Mouse (Mus musculus): ENCODE data around the gene Kir3dl2. TPM values are rescaled to one million over a fixed set of nuclear protein-coding genes. Genes with fewer than 3 reads are reported as not detected.
"Not testable (repeated sequence)": the region's sequence is repeated elsewhere in the genome, so short reads cannot be mapped to it uniquely, and the experiment has no call there.

Kir3dl2 gene
- not detected in 2 replicates for polyA plus RNA-seq (2016; fragmentation: Nextera tagmentation; extraction: Ambion mirVana)

DNA sequence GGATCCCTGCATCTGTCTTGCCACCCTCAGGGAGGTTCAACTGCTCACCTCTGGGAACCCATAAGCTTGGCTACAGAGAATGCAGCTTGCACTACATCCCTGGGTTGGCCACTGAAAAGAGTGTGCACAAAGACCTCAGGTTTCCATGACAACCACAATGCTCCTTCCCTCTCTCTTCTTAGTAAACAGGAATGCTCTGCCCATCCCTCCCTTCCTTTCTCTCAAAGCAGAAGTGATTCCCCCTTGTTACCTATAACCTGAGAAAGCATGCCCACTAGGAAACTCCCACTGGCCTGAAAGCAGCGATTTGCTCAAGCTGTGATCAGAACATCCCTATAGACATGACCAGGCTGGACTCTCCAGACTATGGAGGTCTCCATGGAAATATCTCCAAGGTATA is at the start of gene Kir3dl2:
TSS of gene Kir3dl2 (minus strand) at position 101 of the 400 bp plus-strand sequence.
- not testable (repeated sequence) for H3K4me3 ChIP-seq; DNase-seq (ENCODE audit: low spot score); H3K4me1 ChIP-seq; H3K9me3 ChIP-seq; H3K27ac ChIP-seq; H3K27me3 ChIP-seq (ENCODE audit: insufficient read depth, poor library complexity, severe bottlenecking); H3K36me3 ChIP-seq
- 56% methylated on average over 1 of the region's 1 CpGs for WGBS

DNA sequence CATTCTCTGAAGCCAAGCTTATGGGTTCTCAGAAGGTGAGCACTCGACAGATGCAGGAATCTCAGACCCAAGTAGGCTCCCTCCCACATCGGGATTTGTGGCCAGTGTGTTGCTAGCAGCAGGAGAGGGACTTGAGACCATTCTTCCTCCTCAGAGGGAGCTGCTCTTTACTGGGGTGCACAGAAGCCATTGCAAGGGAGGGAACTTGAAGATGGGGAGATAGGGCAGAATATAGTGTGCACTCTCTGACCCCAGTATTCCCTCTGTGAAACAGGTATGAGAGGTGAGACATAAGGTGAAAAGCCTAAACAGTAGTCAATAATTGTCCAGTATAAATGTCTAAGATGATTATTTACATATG is 47.0 kb upstream of the Kir3dl2 start:
- no peak overlapping the region for H3K4me3 ChIP-seq
- WGBS: 42% methylated on average over 2 of the region's 2 CpGs
- no peak overlapping the region for H3K27ac ChIP-seq
- no peak for DNase-seq (ENCODE audit: low spot score)
- H3K36me3 ChIP-seq: no peaks in the 10 kb centered on the region
- H3K4me1 ChIP-seq: no peaks in the 10 kb centered on the region
- H3K27me3 ChIP-seq (ENCODE audit: insufficient read depth, poor library complexity, severe bottlenecking): no peaks in the 10 kb centered on the region
- H3K9me3 ChIP-seq: no peaks in the 10 kb centered on the region

DNA sequence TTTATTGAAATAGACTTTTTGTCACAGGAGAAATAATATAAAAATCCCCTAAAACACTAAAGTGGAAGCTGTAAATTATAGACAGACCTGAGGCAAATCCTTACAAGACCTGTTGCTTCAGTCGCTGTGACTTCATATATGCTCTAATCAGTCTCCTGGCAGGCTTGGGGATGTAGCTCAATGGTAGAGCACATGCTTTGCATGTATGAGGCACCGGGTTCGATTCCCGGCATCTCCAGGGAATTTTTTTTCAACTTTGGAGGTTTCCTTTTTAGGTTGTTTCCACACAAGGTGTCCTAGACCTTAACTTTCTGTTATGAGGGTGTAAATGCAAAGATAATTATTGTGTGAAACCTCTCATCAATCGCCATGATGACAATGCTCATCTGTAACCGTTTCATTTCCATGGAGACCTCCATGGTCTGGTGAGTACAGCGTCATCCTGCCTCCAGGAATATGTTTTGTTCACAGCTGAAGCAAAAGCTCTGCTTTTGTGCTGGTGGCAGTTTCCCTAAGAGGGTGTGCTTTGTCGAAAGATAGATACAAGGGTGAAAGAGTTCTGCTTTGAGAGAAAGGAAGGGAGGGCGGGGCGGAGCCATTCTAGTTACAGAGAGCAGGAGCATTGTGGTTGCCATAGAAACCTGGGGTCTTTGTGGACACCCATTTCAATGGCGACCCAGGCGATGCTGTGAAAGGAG is 46.5 kb upstream of the Kir3dl2 start, which contains the start of gene Tceal3:
TSS of gene Tceal3 (plus strand) at position 644 of the 698 bp plus-strand sequence.
- Histone ChIP-seq H3K36me3 (no peaks in the 10 kb centered on the region), H3K27me3 (ENCODE audit: insufficient read depth, poor library complexity, severe bottlenecking) (no peaks in the 10 kb centered on the region), H3K4me1 (no peaks in the 10 kb centered on the region), H3K4me3 (no peak within 1 kb of the TSS), H3K9me3 (no peaks in the 10 kb centered on the region), H3K27ac (no peak within 1 kb of the TSS)
- DNase-seq (ENCODE audit: low spot score): no peak
- 53% methylated on average over 12 of the region's 12 CpGs for WGBS

DNA sequence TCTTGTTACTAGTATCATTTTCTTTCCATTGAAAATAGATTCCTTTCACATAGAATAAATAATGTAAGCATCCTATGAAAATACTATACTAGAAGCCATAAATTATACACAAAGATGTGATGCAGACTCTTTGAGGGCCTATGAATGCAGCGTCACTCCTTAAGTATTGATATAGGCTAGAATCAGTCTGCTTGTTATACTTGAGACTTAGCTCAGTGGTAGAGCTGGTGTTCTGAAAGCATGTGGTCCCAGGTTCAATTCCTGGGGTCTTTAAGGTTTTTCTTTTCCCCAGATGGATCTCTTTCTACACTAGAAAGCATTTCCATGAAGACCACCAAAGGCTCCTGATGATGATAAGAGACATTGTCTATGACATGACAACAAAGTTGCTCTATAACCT is 40.8 kb upstream of the Kir3dl2 start:
- no peak overlapping the region for H3K27ac ChIP-seq
- H3K4me1 ChIP-seq: no peaks in the 10 kb centered on the region
- WGBS: 92% methylated on average over 1 of the region's 1 CpGs
- DNase-seq (ENCODE audit: low spot score): no peak
- H3K36me3 ChIP-seq: no peaks in the 10 kb centered on the region
- no peaks in the 10 kb centered on the region for H3K27me3 ChIP-seq (ENCODE audit: insufficient read depth, poor library complexity, severe bottlenecking)
- H3K9me3 ChIP-seq: no peaks in the 10 kb centered on the region
- H3K4me3 ChIP-seq: no peak overlapping the region

DNA sequence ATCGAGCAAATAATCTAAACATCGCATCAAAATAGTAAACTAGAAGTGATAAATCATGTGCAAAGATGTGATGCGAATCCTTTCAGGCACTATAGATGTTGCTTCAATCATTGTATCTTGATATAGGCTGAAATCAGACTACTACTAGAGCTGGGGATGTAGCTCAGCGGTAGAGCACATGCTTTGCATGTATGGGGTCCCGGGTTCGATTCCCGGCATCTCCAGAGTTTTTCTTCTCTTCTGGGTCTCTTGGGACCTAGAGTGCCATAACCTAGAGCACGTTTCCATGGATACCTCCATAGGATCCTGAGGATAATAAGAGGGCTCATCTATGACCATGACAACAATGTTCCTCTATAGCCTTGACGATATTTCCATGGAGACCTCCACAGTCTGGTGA is 25.2 kb upstream of the Kir3dl2 start:
- DNase-seq (ENCODE audit: low spot score); H3K4me1 ChIP-seq; H3K9me3 ChIP-seq; H3K27ac ChIP-seq; H3K36me3 ChIP-seq; H3K27me3 ChIP-seq (ENCODE audit: insufficient read depth, poor library complexity, severe bottlenecking); H3K4me3 ChIP-seq: not testable (repeated sequence)
- 82% methylated on average over 9 of the region's 9 CpGs for WGBS

DNA sequence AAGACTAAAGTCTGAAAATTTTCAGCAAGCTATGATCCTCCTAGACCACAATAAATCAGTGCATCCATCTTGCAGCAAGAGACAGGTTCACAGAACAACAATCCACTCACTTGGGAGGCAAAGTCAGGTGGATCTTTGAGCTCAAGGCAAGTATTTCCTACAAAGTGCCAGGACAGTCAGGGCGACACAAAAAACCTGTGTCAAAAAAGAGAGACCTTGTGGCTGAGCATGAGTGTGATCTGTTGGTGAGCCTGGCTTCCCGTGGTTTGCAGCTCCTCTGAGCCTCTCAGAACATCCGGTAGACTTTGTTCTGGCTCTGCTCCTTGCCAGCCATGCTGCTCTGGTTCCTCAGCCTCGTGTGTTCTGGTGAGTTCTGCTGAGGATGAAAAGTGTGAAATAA is 26.2 kb downstream of the Kir3dl2 start, which contains the start of gene Kir3dl1:
TSS of gene Kir3dl1 (plus strand) at position 301 of the 400 bp plus-strand sequence.
- H3K4me3 ChIP-seq; H3K27me3 ChIP-seq (ENCODE audit: insufficient read depth, poor library complexity, severe bottlenecking); H3K9me3 ChIP-seq; DNase-seq (ENCODE audit: low spot score); H3K27ac ChIP-seq; H3K36me3 ChIP-seq; H3K4me1 ChIP-seq: not testable (repeated sequence)
- WGBS: 60% methylated on average over 4 of the region's 4 CpGs

Other genes starting within 250 kb of the Kir3dl2 start
- gene Kir3dl1, start 26.1 kb downstream of the Kir3dl2 start, polyA plus RNA-seq (2016; fragmentation: Nextera tagmentation; extraction: Ambion mirVana): not detected in 2 replicates
- 1.9 and 3.7 TPM in 2 replicates for gene Tceal3, start 46.8 kb upstream of the Kir3dl2 start, polyA plus RNA-seq (2016; fragmentation: Nextera tagmentation; extraction: Ambion mirVana)
- 6.1 and 7.2 TPM in 2 replicates for gene Tceal1, start 163.9 kb upstream of the Kir3dl2 start, polyA plus RNA-seq (2016; fragmentation: Nextera tagmentation; extraction: Ambion mirVana)
- 448 and 541 TPM in 2 replicates for gene Morf4l2, start 199.6 kb upstream of the Kir3dl2 start, polyA plus RNA-seq (2016; fragmentation: Nextera tagmentation; extraction: Ambion mirVana)
- gene Glra4, start 236.1 kb upstream of the Kir3dl2 start, polyA plus RNA-seq (2016; fragmentation: Nextera tagmentation; extraction: Ambion mirVana): 0.15 and 0.21 TPM in 2 replicates